Mouse (Mus musculus) cerebellum, adult 8-10 months (tissue): Measurements from ENCODE around the gene Cuta.

Experiments used
- DNase-seq: peaks from one replicate; pipeline ENCODE4 v3.0.0; 2022

Gene Cuta

DNA sequence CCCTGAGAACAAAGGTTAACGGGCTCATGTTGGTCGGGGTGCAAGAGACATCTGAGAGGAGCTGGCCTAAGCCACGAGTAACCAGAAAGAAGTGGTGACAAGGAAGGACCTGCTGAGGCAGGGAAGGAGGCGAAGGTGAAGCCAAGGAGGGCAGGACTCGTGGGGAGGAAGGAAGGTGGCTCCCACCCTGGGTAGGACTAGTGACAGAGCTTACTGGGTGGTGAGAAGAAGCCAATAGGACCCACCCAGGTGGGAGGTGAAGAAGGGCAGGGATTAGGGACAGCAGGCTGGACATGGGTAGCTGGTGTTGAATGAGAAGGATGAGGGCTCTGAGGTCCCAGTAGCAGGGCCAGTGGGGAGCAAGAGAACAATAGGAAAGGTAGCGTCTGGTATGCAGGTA is 13.8 kb upstream of the Cuta start:
- no peak for DNase-seq

DNA sequence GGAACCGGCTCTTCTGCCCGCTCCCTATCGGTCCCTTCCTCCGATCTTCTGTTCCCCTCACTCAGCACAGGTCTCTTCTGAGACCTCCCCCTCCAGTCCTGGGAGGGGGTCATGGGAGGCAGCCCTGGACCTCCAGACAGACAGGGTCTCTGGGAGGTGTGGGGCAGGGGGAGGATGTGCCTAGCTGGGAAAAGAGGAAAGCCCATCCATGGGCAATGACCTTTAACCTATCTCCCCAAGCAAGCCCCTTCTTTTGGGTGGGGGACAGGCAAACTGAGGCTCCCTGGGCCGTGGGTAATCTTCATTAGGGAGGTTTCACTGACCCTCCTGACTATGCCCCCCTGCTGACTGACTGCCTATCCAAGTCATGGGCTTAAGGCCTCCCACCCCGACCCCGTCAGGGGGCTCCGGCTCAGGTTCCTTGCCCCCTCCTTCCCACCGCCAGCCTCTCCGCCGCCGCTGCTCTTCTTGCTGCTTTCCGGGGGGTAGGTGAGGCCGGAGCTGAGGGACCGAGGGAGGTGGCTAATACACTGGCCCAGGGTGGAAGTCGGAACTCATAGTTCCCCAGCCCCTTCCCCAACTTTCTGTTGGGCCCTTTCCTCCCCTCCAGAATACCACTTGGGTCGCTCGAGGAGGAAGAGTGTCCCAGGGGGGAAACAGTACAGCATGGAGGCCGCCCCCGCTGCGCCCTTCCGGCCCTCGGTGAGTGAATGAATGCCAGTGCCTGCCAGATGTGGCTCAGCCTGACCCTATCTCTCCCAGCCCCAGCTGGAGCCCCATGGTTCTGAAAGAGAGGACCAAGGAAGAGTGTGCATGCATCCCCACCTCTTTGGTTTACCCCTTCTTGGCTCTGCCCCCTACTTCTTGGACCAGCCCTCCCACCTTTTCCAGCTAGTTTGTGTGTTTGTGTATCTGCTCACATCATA is 12.8 kb upstream of the Cuta start:
- DNase-seq: no peak

DNA sequence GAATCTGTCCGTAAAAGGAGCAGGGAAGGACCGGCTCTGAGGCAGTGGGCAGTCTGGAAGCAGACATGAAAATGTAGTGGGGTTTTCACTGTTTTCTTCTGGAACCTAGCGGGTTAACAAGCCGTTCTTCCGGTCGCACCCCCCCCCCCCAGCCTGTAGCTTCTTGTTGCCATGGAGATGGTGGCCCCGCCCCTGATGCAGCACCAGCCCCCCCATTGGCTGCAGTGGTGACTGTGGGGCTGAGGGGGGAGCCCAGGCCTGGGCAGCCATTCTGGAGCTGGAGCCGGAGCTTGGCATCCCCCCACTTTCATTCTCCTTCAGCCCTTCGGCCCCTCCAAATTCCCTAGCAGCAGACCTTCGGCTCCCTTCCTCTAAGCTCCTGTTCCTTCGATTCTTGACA is 12.0 kb upstream of the Cuta start:
- DNase-seq: peak; percentile 35

- DNase-seq: no peak
These were observed 11.4 kb upstream of the Cuta start for GRCm38 (mm10) chr17:26950560-26951288.

- DNase-seq: no peak
These were observed 10.5 kb upstream of the Cuta start for GRCm38 (mm10) chr17:26949866-26950265.

DNA sequence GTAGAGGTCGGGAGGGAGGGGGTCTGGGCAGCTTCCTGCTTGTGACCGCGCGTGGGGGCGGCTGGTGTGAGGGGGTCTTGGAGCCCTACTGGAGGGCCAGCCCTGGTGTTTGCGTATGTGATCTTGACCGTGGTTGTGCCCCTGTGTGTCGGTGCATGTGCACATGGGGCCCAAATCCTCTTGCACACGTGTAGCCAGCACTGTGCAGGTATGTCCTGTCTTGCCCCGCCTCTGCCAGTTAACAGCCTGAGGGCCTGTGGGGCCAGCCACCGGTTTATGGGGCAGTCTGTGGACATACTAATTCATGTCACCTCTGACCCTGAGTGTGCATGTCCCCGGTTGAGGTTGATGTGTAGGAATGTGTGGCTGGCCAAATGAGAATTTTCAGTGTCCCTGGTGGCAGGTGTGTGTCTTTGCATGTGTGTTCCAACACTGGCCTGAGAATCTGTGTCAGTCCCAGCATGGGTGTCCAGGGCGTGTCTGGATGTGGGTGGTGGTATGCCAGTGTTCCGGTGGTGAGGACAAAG is 9.7 kb upstream of the Cuta start:
- DNase-seq: peak; percentile 40

DNA sequence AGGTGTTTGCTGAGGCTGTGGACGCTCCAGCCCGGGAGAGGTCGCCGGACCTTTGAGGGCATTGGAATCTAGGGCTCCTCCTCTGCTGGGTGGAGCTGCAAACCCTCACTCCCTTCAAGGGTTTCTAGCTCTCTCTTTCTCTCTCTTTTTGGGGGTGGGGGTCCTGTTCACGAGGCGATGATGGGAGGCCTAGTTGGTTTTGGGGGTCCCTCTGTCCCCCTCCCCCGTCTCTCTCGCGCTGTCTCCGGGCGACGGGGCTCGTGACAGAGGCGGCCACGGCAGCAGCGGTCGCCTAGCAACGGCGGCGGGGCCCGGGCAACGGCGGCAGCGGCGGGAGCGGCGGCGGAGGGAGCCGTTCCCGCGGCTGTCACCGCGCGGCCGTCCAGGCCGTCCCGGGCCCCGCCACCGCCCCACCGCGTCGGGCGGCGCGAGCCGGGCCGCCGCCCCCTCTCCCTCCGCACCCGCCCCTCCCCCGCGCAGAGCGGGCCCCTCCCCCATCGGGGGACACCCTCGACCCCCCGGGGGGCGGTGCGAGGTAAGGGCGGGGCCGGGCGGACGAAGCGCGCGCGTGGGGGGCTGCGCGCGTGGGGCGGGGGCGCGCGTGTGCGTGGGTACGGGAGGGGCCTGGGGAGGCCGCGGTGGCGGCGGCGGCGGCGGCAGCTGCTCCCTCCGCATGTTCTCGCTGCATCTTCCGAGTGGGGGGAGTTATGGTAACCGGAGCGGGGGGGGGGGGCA is 9.1 kb upstream of the Cuta start:
- DNase-seq: peak; percentile 51

GRCm38 (mm10) chr17:26947231-26948100 is 8.1 kb upstream of the Cuta start:
- DNase-seq: no peak

DNA sequence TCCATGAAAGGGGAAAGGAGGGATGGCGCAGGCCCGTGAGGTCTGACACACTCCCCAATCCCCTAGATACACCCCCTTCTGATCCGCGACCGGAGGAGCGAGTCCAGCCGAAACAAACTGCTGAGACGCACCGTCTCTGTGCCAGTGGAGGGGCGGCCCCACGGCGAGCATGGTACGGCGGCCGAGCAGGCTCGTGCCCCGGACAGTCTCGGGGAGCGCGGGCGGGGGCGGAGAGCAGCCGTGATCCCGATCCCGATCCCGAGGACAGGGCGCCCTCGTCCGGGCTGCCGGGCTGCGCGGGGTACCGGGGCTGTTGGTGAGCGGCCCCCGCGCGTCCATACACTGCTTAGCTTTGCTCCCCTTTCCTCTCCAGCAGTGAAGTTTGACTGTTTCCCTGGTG is 7.2 kb upstream of the Cuta start:
- DNase-seq: peak; percentile 81

GRCm38 (mm10) chr17:26945824-26946495 is 6.6 kb upstream of the Cuta start:
- DNase-seq: no peak

GRCm38 (mm10) chr17:26941841-26942570 is 2.6 kb upstream of the Cuta start:
- DNase-seq: no peak

- peak; percentile 60 for DNase-seq
These were observed 1.8 kb upstream of the Cuta start, which contains the start of gene Syngap1 for GRCm38 (mm10) chr17:26941031-26941789. TSS of gene Syngap1 (plus strand) at chr17:26941253.

- no peak for DNase-seq
These were observed 568 bp upstream of the Cuta start for GRCm38 (mm10) chr17:26939973-26940300.

- peak; percentile 51 for DNase-seq
These were observed 638 bp downstream of the Cuta start for GRCm38 (mm10) chr17:26938731-26939130.

DNA sequence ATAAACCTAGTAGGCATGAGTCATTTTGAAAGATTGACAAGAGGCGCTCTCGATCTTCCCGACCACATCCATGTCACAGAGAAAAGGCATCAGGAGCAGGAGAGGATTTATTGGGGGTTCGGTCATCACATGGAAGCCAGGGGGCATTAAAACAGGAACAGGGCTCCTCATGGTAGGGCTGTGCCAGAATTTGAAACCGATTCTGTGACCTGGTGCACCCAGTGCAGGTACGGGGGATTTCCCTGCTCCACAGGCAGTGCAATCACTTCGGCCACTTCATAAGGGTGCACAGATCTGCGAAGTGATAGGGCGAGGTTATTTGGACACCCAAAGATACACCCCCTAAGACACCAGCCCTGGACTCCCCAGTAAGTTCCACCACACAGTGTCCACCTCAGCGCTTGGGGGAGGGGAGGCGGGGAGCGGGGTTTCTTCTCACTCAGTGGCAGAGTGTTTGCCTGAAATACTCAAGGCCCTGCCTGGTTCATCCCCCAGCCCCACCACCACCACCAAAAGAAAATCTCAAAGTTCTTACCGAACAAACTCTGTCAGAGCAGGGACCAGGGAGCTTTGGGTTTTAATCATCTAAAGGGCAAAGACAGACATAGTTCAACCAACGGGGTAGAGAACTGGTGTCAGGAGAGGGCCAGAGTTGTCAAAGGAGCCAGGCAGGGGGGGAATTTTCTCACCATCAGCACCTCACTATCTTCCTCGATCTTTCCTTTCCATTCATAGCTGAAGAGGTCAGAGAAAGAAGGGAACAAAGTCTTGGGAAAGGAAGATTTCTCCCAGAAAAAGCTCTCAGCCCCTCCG is 1.3 kb downstream of the Cuta start:
- no peak for DNase-seq

DNA sequence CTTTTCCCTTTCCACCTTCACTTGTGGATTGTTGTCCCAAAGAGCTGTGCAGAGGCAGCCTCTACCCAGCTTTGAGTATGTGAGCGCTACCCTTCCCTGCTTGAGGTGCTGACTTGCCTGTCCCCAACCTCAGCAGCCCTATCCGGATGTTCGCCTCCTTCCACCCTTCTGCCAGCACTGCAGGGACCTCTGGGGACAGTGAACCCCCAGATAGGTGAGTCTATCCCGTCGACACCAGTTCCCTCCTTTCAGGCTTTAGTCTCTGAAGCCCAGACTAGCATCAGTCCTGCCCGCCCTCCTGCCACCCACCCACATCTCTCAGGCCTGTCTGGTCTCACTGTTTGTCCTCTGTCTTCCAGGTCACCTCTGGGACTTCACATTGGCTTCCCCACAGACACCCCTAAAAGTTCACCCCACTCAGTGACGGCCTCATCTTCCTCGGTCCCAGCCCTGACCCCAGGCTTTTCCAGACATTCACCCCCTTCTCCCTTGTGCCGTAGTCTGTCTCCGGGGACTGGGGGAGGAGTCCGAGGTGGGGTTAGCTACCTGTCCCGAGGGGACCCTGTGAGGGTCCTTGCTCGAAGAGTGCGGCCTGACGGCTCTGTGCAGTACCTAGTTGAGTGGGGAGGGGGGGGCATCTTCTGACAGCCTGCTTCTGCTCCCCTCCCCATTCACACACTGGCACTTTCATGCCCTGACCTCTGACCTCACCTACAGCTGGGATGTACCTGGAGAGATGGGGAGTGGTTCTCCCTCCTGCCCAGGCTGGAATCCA is 2.3 kb downstream of the Cuta start:
- no peak for DNase-seq

- DNase-seq: no peak
These were observed 2.9 kb downstream of the Cuta start for GRCm38 (mm10) chr17:26936453-26936852.

DNA sequence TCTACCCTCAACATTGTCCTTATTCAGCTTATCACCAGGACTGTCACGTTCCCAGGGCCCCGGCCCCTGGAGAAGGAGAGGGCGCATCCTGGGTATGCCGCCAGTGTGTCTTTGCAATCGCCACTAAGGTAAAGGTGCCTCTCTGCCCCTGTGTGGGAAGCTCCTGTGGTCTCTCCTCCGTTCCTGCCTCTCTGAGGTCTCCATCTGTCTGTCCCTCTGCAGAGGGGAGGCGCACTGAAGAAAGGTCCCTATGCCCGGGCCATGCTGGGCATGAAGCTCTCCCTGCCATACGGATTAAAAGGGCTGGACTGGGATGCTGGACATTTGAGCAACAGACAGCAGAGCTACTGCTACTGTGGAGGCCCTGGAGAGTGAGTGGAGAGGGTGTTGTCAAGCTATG is 4.3 kb downstream of the Cuta start:
- no peak for DNase-seq
